Mouse (Mus musculus) kidney, embryonic 16.5 days (tissue): Measurements from ENCODE around the gene Slc2a1. TPM values are rescaled to one million over a fixed set of nuclear protein-coding genes. Genes with fewer than 3 reads are reported as not detected.
A peak's percentile ranks its signal among the peaks of the same experiment; 100 is the strongest.

Experiments used
- ATAC-seq: fragments of 200-750 bp; cut with Nextera tagmentation; 2 replicates; pipeline ENCODE4 v1.8.0; 2017; ENCODE audit warnings: moderate TSS enrichment; ENCODE audit not compliant: low FRiP score, low TSS enrichment
- H3K27ac ChIP-seq: fragments of 300-500 bp; sonication (generic); 2 replicates; pipeline ENCODE4 v1.5.1; 2014; ENCODE audit warnings: low read length
- H3K27me3 ChIP-seq: fragments of 300-500 bp; sonication (generic); 2 replicates; pipeline ENCODE4 v1.6.1; 2014; ENCODE audit warnings: low read length, control low read depth, mixed read lengths; ENCODE audit not compliant: insufficient read depth
- H3K36me3 ChIP-seq: fragments of 300-500 bp; sonication (generic); 2 replicates; pipeline ENCODE4 v1.6.1; 2014; ENCODE audit warnings: low read length, control low read depth, mixed read lengths; ENCODE audit not compliant: insufficient read depth
- H3K4me1 ChIP-seq: fragments of 300-500 bp; sonication (generic); 2 replicates; pipeline ENCODE4 v1.6.1; 2014; ENCODE audit warnings: low read length, control low read depth, mixed read lengths; ENCODE audit not compliant: insufficient read depth
- H3K4me2 ChIP-seq: fragments of 300-500 bp; sonication (generic); replicated peaks from 2 replicates; pipeline ENCODE4 v1.6.1; 2014; ENCODE audit warnings: low read depth, low read length
- H3K4me3 ChIP-seq: fragments of 300-500 bp; sonication (generic); 2 replicates; pipeline ENCODE4 v1.5.1; 2014; ENCODE audit warnings: mild to moderate bottlenecking, low read length
- H3K9ac ChIP-seq: fragments of 300-500 bp; sonication (generic); replicated peaks from 2 replicates; pipeline ENCODE4 v1.6.1; 2014; ENCODE audit warnings: low read length
- H3K9me3 ChIP-seq: fragments of 300-500 bp; sonication (generic); 2 replicates; pipeline ENCODE4 v1.6.1; 2016; ENCODE audit warnings: low read length, control low read depth
- WGBS: fragments of 180-500 bp; shearing (Covaris S2); extraction: QIAGEN DNeasy Blood & Tissue Kit; methylation state at CpG from one replicate; pipeline ENCODE4 v1.1.7; 2014; 5-methylcytosine and 5-hydroxymethylcytosine counted together
- polyA plus RNA-seq: library from polyadenylated mRNA; unstranded; fragments of >200 nt; fragmentation: Nextera tagmentation; extraction: Ambion mirVana; gene quantifications from 2 replicates; pipeline ENCODE4 v1.2.1, GENCODE M21; 2015

Gene Slc2a1
- polyA plus RNA-seq, 1 experiment from 2014 or later = 98.6 TPM

DNA sequence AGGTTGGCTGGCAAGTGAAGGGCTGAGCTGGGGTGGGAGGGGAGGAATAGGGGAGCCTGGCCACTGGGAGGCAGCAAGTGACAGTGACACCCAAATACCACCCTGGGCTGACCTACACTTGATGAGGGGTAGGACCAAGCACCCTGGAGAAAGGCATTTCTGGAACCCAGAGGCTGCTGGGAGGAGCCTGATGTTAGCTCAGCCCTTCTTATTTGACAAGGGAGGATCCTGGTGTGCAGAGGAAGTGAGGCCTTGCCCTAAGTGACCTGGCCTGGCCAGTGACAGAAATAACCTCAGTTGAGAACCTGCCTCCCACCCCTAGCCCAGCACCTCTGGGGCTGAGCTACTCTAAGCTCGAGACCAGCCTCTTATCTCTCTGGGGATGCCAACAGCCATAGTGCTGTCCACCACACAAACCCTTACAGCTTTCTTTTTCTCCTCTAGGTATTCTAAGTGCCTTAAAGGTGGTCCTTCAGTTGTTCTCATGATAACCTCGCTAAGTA, 16.3 kb downstream of the Slc2a1 start:
- H3K9me3 ChIP-seq = no peaks in the 10 kb centered on the region
- no peak overlapping the region for H3K27ac ChIP-seq
- H3K36me3 ChIP-seq = peaks cover 30% of the 10 kb centered on the region
- H3K9ac ChIP-seq = no peak overlapping the region
- ATAC-seq = no peak
- no peaks in the 10 kb centered on the region; the same call in 1 of the 2 replicates for H3K4me1 ChIP-seq
- no peak overlapping the region for H3K4me2 ChIP-seq
- H3K27me3 ChIP-seq = no peaks in the 10 kb centered on the region
- no peak overlapping the region for H3K4me3 ChIP-seq
- 75% methylated on average over 2 of the region's 2 CpGs for WGBS

DNA sequence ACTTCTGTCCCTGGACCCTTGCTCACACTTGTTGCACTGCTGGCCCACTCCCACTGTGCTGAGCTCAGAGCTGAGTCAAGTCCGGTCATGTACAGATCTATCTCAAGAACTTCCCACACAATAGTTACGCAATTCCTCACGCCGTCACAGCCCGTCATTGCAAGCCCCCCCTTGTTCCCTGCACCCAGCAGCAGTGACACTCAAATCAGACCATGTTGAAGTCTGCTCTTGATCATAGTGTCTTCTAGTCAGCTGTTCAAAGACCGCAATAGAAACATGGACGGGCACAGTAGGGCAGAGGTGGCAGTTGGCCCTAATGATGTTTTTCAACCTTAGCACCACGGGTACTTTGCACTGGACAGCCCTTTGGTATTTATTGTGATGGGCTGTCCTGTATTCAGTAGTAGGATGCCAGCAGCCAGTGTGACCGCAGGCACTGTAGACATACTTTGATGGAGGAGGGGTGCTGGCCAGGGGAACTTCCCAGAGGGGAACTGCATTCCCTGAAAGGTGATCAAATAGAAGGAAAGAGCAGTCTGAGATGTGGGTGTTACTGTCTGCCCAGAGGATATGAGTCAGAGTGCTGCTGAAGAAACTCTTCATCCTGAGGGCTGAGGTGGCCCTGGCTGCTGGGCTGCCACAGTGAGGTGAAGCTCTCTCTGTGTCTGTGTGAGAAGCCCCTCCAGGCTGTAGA, 17.2 kb downstream of the Slc2a1 start:
- ATAC-seq = no peak

DNA sequence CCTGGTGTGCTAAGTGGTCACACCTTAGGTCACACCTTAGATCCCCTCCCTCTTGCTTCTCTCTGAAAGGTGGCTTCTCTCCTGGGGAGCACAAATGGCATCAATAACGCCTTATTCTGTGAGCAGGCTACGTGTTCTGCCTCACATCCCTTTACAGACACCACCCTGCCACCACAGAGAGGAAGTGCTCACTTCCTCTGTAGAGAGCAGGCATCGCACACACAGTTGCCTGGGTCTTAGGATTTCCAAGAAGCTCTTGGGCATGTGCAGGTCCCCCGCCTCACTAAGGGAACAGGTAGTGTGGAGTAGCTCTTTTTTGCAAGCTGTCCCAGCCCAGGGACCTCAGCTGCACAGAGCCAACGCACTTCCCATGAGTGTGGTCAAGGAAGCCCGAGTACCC, 18.7 kb downstream of the Slc2a1 start:
- Histone ChIP-seq H3K36me3 (peaks cover 18% of the 10 kb centered on the region), H3K9ac (no peak overlapping the region), H3K4me3 (no peak overlapping the region), H3K27me3 (no peaks in the 10 kb centered on the region), H3K4me1 (no peaks in the 10 kb centered on the region; the same call in 1 of the 2 replicates), H3K9me3 (no peaks in the 10 kb centered on the region), H3K4me2 (no peak overlapping the region), H3K27ac (no peak overlapping the region)
- ATAC-seq = no peak
- 62% methylated on average over 6 of the region's 6 CpGs for WGBS

More for the DNA sequence above, 17.2 kb downstream of the Slc2a1 start:
- Histone ChIP-seq H3K4me2 (no peak overlapping the region), H3K36me3 (peaks cover 25% of the 10 kb centered on the region), H3K27me3 (no peaks in the 10 kb centered on the region), H3K27ac (no peak overlapping the region), H3K4me3 (no peak overlapping the region), H3K4me1 (no peaks in the 10 kb centered on the region; the same call in 1 of the 2 replicates), H3K9me3 (no peaks in the 10 kb centered on the region), H3K9ac (no peak overlapping the region)
- 75% methylated on average over 9 of the region's 9 CpGs for WGBS

DNA sequence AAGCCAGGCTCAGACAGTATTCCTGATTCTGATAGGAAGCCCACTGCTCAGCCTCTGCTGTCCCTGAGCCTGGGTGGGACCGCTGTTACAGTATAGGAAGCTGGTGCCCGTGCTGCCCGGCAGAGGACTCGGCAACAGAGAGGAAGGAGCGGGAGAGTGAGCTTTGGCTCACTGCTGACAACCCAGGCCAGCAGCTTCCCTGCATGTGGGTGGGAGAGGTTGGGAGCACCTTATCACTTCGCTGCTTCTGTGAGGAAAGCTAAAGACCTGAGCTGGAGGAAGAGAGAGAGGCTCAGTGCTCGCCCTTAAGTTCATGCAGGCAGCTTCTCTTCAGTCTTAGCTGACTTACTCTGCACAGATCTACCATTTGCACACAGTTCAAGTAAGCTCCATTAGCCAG, 20.0 kb downstream of the Slc2a1 start:
- ATAC-seq = no peak
- H3K4me3 ChIP-seq = no peak overlapping the region
- no peaks in the 10 kb centered on the region for H3K9me3 ChIP-seq
- H3K27me3 ChIP-seq = no peaks in the 10 kb centered on the region
- H3K4me2 ChIP-seq = no peak overlapping the region
- H3K27ac ChIP-seq = no peak overlapping the region
- WGBS = 77% methylated on average over 7 of the region's 7 CpGs
- H3K4me1 ChIP-seq = no peaks in the 10 kb centered on the region; the same call in 1 of the 2 replicates
- H3K36me3 ChIP-seq = peaks cover 27% of the 10 kb centered on the region
- no peak overlapping the region for H3K9ac ChIP-seq

DNA sequence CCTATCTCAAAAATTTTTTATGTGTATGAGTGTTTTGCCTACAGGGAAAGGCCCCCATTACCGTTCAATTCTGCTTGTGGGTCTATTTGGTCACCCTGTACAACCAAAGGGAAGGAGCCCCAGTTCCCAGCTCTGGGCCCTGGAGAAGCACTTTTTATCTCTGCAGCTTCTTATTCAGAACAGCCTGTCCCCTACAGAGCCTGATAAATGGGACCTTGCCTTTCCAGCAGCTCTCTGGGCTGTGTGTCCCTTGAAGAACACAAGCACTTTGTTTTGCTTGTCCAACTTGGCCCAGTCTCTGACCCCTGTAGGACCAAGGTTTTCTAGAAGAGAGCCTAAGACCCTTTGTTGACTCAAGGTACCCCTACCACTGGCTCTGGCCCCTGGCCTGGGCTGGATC, 20.6 kb downstream of the Slc2a1 start:
- Histone ChIP-seq H3K4me1 (no peaks in the 10 kb centered on the region; the same call in 1 of the 2 replicates), H3K9ac (no peak overlapping the region), H3K36me3 (peaks cover 32% of the 10 kb centered on the region), H3K4me2 (no peak overlapping the region), H3K4me3 (no peak overlapping the region), H3K27me3 (no peaks in the 10 kb centered on the region), H3K9me3 (no peaks in the 10 kb centered on the region), H3K27ac (no peak overlapping the region)
- WGBS = 89% methylated on average over 1 of the region's 1 CpGs
- no peak for ATAC-seq

DNA sequence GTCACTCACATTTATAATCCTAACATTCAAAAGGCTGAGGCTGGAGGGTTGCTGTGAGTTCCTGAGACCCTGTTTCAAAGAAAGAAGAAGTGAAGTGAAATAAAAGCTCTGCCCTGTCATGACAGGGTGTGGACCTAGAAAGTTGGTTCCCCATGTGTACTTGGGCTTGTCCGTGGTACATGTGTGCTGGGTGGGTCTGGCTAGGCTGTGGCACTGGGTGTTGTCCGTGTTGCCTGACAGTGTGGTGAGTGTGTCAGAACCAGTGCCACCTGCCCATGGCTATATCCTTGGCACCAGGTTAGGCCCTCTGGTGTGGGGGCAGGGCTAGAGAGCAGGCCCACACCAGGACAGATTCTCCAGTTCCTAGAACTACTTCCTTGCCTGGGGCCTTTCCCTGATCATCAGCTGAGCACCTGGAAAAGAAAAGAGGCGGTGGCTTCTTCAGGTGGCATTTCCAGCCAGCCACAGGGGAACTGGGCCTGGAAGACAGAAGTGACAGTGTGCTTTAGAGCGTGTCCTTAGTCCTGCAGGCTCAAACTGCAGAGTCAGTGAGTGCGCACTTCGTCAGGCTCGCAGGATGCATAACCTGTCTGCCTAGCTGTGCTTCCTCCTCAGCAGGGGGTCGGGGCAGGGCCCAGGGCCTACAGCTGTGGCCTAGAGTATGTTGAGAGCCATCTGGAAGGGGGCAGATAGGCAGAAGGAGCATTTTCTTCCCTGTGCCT, 22.8 kb downstream of the Slc2a1 start:
- ATAC-seq = peak; percentile 36; the same call in 1 of the 2 replicates
- Histone ChIP-seq H3K36me3 (peaks cover 51% of the 10 kb centered on the region), H3K27ac (no peak overlapping the region), H3K4me3 (no peak overlapping the region), H3K4me1 (no peaks in the 10 kb centered on the region), H3K27me3 (no peaks in the 10 kb centered on the region), H3K9me3 (no peaks in the 10 kb centered on the region), H3K4me2 (no peak overlapping the region), H3K9ac (no peak overlapping the region)
- WGBS = 79% methylated on average over 8 of the region's 8 CpGs

DNA sequence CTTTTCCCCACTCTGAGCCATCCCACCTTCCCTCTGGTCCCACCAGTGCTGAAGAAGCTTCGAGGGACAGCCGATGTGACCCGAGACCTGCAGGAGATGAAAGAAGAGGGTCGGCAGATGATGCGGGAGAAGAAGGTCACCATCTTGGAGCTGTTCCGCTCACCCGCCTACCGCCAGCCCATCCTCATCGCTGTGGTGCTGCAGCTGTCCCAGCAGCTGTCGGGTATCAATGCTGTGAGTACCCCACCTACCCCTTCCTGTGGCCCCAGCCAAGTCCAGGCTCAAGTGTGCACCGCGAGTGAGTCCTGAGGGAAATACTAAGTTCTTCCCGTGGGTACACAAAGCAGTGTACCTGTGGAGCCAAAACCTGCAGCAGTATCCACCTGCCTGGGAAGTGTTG, 24.8 kb downstream of the Slc2a1 start:
- no peaks in the 10 kb centered on the region for H3K9me3 ChIP-seq
- 85% methylated on average over 13 of the region's 13 CpGs for WGBS
- H3K27me3 ChIP-seq = no peaks in the 10 kb centered on the region
- no peak overlapping the region for H3K4me2 ChIP-seq
- no peak for ATAC-seq
- H3K36me3 ChIP-seq = peaks cover 63% of the 10 kb centered on the region
- no peak overlapping the region for H3K9ac ChIP-seq
- H3K4me1 ChIP-seq = peaks cover 5% of the 10 kb centered on the region; the same call in 1 of the 2 replicates
- H3K4me3 ChIP-seq = no peak overlapping the region
- no peak overlapping the region for H3K27ac ChIP-seq

DNA sequence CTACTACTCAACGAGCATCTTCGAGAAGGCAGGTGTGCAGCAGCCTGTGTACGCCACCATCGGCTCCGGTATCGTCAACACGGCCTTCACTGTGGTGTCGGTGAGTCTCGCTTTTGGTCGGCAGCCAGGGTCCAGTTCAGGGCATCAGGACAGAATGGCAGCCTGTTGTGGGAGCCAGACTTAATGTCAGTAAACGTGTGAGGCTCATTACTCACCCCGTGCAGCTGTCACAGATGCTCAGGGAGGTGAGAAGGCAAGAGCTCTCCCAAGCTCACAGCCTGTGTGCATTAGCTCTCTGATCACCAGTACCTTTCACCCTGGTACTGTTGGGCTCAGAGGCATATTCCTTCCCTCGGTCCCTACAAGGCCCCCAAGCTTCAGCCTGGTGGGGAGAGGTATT, 25.3 kb downstream of the Slc2a1 start:
- Histone ChIP-seq H3K27me3 (no peaks in the 10 kb centered on the region), H3K36me3 (peaks cover 60% of the 10 kb centered on the region), H3K9me3 (no peaks in the 10 kb centered on the region), H3K4me1 (peaks cover 9% of the 10 kb centered on the region; the same call in 1 of the 2 replicates), H3K9ac (no peak overlapping the region), H3K4me3 (no peak overlapping the region), H3K27ac (no peak overlapping the region), H3K4me2 (no peak overlapping the region)
- no peak for ATAC-seq
- WGBS = 89% methylated on average over 13 of the region's 13 CpGs

DNA sequence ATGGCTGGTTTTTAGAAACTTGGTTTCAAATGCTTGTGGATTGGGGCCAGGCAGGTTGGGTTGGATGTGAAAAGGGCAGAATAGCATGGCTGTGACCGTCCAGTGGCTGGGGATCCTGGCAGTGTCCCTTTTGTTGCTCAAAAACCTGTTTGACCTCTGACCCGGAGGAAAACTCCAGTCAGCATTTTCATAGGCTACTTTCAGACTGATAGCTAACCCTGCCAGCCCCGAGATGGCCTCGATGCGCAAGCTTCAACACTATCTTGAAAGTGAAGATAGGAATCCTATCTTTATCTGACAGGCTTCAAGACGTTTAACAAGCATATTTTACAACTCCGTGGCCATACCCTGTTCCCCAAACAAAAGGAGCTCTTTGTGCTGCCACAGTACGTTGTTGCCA, 28.8 kb downstream of the Slc2a1 start:
- H3K9me3 ChIP-seq = no peaks in the 10 kb centered on the region
- no peak overlapping the region for H3K4me3 ChIP-seq
- no peaks in the 10 kb centered on the region for H3K27me3 ChIP-seq
- H3K9ac ChIP-seq = no peak overlapping the region
- no peak for ATAC-seq
- H3K36me3 ChIP-seq = peaks cover 52% of the 10 kb centered on the region
- H3K4me2 ChIP-seq = no peak overlapping the region
- H3K4me1 ChIP-seq = peaks cover 9% of the 10 kb centered on the region; the same call in 1 of the 2 replicates
- 81% methylated on average over 8 of the region's 8 CpGs for WGBS
- H3K27ac ChIP-seq = no peak overlapping the region

DNA sequence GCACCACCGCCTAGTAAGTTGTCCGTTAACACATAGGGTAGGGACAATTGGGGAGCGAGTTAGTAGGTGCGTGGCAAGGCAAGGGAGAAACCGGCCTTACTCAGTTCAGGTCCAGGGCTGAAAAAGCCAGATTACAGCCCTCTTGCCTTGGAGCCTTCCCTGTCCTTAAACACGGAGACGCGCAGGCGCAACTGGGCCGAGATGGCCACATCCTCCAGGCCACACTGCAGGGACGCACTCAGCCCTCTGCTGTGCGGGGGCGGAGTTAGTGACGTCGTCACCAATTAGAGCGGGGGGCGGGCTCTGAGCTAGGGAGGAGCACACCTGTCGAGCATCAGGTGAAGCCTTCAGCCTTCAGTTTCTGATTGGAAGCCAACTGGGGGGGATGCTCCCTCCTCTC, 29.7 kb downstream of the Slc2a1 start:
- peak overlapping the region; percentile 50 for H3K4me2 ChIP-seq
- H3K36me3 ChIP-seq = peaks cover 43% of the 10 kb centered on the region
- peak overlapping the region; percentile 24; the same call in 1 of the 2 replicates for H3K4me3 ChIP-seq
- H3K9me3 ChIP-seq = no peaks in the 10 kb centered on the region
- peak overlapping the region; percentile 69 for H3K27ac ChIP-seq
- peak; percentile 91 for ATAC-seq
- 11% methylated on average over 18 of the region's 18 CpGs for WGBS
- no peaks in the 10 kb centered on the region for H3K27me3 ChIP-seq
- H3K9ac ChIP-seq = peak overlapping the region; percentile 61
- H3K4me1 ChIP-seq = peaks cover 9% of the 10 kb centered on the region; the same call in 1 of the 2 replicates
